Mouse (Mus musculus): ENCODE data around the gene Olfr750.

Olfr750 gene

DNA sequence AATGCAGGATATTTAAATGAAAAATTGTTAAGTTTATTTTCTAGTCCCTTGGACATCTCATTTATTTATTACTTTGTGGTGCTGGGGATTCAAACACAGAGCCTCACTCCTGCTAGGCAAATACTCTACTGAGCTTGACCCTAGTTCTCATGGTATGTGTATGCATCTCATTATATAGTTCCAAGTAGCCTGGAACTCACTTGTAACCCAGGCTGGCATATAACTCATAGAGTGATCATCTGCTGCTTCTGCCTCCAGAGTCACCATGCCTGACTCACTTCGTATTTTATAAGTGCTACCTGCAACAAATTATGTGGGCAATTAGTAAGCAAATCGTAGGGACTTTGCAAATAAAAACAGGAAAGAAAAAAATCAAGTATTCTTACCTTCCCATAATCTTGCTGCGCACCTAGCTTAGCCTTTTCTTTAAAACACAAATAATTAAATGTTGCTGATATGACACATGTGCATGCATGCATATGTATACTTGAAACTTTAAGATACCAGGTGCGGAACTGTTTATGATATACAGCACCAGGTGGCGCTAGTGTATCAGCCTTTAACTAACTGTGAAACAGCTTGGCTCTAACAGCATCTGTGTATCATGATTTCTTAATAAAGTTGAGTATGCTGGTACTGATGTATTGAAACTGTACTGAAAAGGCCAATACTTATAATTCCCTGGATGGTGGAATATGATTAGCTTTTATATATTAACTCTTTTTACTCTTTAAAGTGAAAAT lies 47.7 kb downstream of the Olfr750 start:
- DNase-seq, result peak; percentile 81

DNA sequence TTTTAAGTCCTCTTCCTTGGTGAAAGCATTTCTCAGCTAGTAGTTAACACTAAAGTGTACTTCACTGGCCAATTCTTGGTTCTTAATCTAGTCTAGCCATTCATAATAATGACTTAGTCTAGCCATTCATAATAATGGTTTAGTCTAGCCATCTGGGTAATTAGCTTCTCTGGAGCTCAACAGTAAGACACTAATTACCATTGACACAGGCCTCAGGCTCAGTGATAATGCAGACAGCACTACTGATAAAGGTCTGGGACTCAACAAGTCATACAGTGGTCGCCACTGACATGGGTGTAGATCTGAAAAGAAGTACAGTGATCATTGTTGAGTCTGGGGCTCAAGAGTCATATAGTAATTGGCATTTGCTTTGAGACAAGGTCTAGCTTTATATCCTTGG lies 49.4 kb downstream of the Olfr750 start:
- peak; percentile 75 for DNase-seq

DNA sequence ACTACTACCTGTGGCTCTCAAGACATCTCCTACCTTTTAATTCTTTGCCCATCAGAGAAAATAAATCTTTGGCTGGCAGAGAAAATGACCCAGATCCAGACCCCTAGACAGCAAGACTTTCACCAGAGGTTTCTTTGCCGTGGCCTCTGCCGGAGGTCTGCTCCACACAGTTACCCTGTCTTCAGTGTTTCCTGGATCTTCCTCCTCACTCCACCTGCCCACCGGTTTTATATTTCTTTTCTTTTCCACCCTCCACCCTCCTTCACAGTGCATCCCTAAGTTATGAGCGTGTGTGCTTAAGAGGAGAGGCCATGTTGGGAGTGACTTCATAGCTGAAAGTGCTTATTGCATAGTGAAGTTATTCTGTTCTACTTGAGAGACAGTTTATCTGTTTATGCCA lies 50.8 kb downstream of the Olfr750 start:
- DNase-seq, result no peak

DNA sequence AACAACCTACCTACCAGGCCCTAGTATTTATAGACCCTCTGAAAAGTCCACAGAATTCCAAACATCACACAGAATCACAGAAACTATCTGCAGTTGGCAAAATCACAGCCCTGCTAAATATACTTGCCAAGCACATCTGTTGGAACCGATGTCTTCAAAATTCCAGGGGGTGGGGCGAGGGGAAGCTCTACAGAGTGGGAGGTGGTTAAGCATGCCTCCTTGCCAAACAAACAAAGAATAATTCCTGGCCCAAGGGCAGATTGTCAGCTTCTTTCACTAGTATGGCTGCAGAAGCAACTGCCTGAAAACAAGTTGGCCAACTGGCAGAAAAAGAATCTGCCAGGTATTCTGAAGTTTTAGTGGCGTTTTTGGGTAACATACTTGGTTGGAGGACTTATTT lies 57.0 kb downstream of the Olfr750 start:
- DNase-seq, result no peak

All from retina, postnatal 1 day (tissue).